Mouse (Mus musculus): ENCODE measurements around the gene Pim3. TPM values are rescaled to one million over a fixed set of nuclear protein-coding genes. Genes with fewer than 3 reads are reported as not detected.

The Pim3 gene
- polyA plus RNA-seq, 1 experiment = not detected

- no peak for TF ChIP-seq GATA1 (IDR thresholded peaks at IDR 0.05; ENCODE audit: low read length)
Observed at GRCm38 (mm10) chr15:88850146-88850826, 11.7 kb upstream of the Pim3 start.

GRCm38 (mm10) chr15:88851076-88851475 lies 10.9 kb upstream of the Pim3 start:
- TF ChIP-seq GATA1 (IDR thresholded peaks at IDR 0.05; ENCODE audit: low read length) = no peak

- no peak for TF ChIP-seq GATA1 (IDR thresholded peaks at IDR 0.05; ENCODE audit: low read length)
Observed at GRCm38 (mm10) chr15:88851507-88852149, 10.4 kb upstream of the Pim3 start.

GRCm38 (mm10) chr15:88853106-88853505 lies 8.9 kb upstream of the Pim3 start:
- TF ChIP-seq GATA1 (IDR thresholded peaks at IDR 0.05; ENCODE audit: low read length) = no peak

- TF ChIP-seq GATA1 (IDR thresholded peaks at IDR 0.05; ENCODE audit: low read length) = no peak
Observed at GRCm38 (mm10) chr15:88854119-88854968, 7.6 kb upstream of the Pim3 start.

- no peak for TF ChIP-seq GATA1 (IDR thresholded peaks at IDR 0.05; ENCODE audit: low read length)
Observed at GRCm38 (mm10) chr15:88854969-88855830, 6.8 kb upstream of the Pim3 start.

GRCm38 (mm10) chr15:88855896-88856417 lies 6.0 kb upstream of the Pim3 start:
- TF ChIP-seq GATA1 (IDR thresholded peaks at IDR 0.05; ENCODE audit: low read length) = no peak

- TF ChIP-seq GATA1 (IDR thresholded peaks at IDR 0.05; ENCODE audit: low read length) = no peak
Observed at GRCm38 (mm10) chr15:88856613-88857012, 5.4 kb upstream of the Pim3 start.

- no peak for TF ChIP-seq GATA1 (IDR thresholded peaks at IDR 0.05; ENCODE audit: low read length)
Observed at GRCm38 (mm10) chr15:88857361-88857760, 4.6 kb upstream of the Pim3 start.

- TF ChIP-seq GATA1 (IDR thresholded peaks at IDR 0.05; ENCODE audit: low read length) = no peak
Observed at GRCm38 (mm10) chr15:88858141-88858541, 3.8 kb upstream of the Pim3 start.

GRCm38 (mm10) chr15:88858707-88859106 lies 3.3 kb upstream of the Pim3 start:
- TF ChIP-seq GATA1 (IDR thresholded peaks at IDR 0.05; ENCODE audit: low read length) = no peak

GRCm38 (mm10) chr15:88859206-88859970 lies 2.6 kb upstream of the Pim3 start:
- TF ChIP-seq GATA1 (IDR thresholded peaks at IDR 0.05; ENCODE audit: low read length) = no peak

- no peak for TF ChIP-seq GATA1 (IDR thresholded peaks at IDR 0.05; ENCODE audit: low read length)
Observed at GRCm38 (mm10) chr15:88860781-88861180, 1.2 kb upstream of the Pim3 start.

Measured in G1E-ER4 (cell line).